Mouse (Mus musculus): ENCODE data around the gene Proser1.

- TF ChIP-seq SMC3 (IDR thresholded peaks at IDR 0.05; ENCODE audit: low read depth, low read length) (no peak), E2F4 (IDR thresholded peaks at IDR 0.05; ENCODE audit: insufficient replicate concordance, low read depth, low read length) (no peak), CHD2 (IDR thresholded peaks at IDR 0.05; ENCODE audit: low read length) (no peak), MEF2A (IDR thresholded peaks at IDR 0.05; ENCODE audit: borderline replicate concordance, low read depth, low read length) (no peak), EP300 (IDR thresholded peaks at IDR 0.05; ENCODE audit: low read length) (no peak), KAT2A (IDR thresholded peaks at IDR 0.05; ENCODE audit: insufficient replicate concordance, low read length) (no peak), ZNF384 (IDR thresholded peaks at IDR 0.05; ENCODE audit: low read depth, low read length) (no peak), CTCF (conservative IDR thresholded peaks at IDR 0.05 in 1 of 2, IDR thresholded peaks at IDR 0.05 in 1 of 2; ENCODE audit: low read depth in 2 of 2, low read length in 2 of 2) (no peak), TCF12 (IDR thresholded peaks at IDR 0.05; ENCODE audit: low read depth, low read length) (no peak), POLR2AphosphoS2 (IDR thresholded peaks at IDR 0.05; ENCODE audit: low read depth, low read length) (no peak), HCFC1 (IDR thresholded peaks at IDR 0.05; ENCODE audit: low read depth, low read length) (no peak), RCOR1 (conservative IDR thresholded peaks at IDR 0.05; ENCODE audit: low read depth, low read length) (no peak), IRF4 (IDR thresholded peaks at IDR 0.05; ENCODE audit: low read depth, low read length) (no peak)
These were observed 26.9 kb upstream of the Proser1 start for GRCm38 (mm10) chr3:53436550-53436949.
